Mouse (Mus musculus) urinary bladder, postnatal 0 days (tissue): ENCODE measurements around the gene 4930583I09Rik. TPM values are rescaled to one million over a fixed set of nuclear protein-coding genes. Genes with fewer than 3 reads are reported as not detected.

Experiments
- polyA plus RNA-seq: library from polyadenylated mRNA; unstranded; fragments of >200 nt; fragmentation: Nextera tagmentation; extraction: Ambion mirVana; gene quantifications from 2 replicates; pipeline ENCODE4 v1.2.1, GENCODE M21; 2015

Gene 4930583I09Rik
- not detected in 2 replicates for polyA plus RNA-seq

GRCm38 (mm10) chr17:64835928-64836327 lies at the start of gene 4930583I09Rik:
TSS of gene 4930583I09Rik (minus strand) at chr17:64836071.

Other genes with a start within 250 kb of the 4930583I09Rik start
- 6.8 and 8.7 TPM in 2 replicates for gene Man2a1, start 235.3 kb downstream of the 4930583I09Rik start, polyA plus RNA-seq